19 mouse cellular contexts compared by ENCODE assay signal in genomic region chr19:20241266-20241665, GRCm38 (mm10).
"Had no signal": no experiment of that assay in that cellular context is flagged by ENCODE, and none has a peak within 500 bp of the region (broad histone marks: within the 10 kb centered on the region; RNA-seq: fewer than 3 reads in every experiment).

No protein-coding gene starts in this region.

- H3K4me3 ChIP-seq: kidney, embryonic 15.5 days; limb, embryonic 12.5 days; limb, embryonic 15.5 days; midbrain, embryonic 12.5 days; midbrain, embryonic 15.5 days; neural tube, embryonic 12.5 days; neural tube, embryonic 15.5 days had no signal

- H3K9ac ChIP-seq: kidney, embryonic 15.5 days; limb, embryonic 12.5 days; limb, embryonic 15.5 days; liver, embryonic 14.5 days; liver, postnatal 0 days; lung, embryonic 14.5 days; midbrain, embryonic 12.5 days; midbrain, embryonic 15.5 days; neural tube, embryonic 12.5 days; neural tube, embryonic 15.5 days had no signal

- H3K4me2 ChIP-seq: kidney, embryonic 15.5 days; limb, embryonic 12.5 days; limb, embryonic 15.5 days; liver, embryonic 11.5 days; lung, embryonic 14.5 days; midbrain, embryonic 12.5 days; midbrain, embryonic 15.5 days; neural tube, embryonic 12.5 days; neural tube, embryonic 15.5 days had no signal

- H3K27me3 ChIP-seq: kidney, embryonic 15.5 days; limb, embryonic 12.5 days; limb, embryonic 15.5 days; midbrain, embryonic 12.5 days; midbrain, embryonic 15.5 days; neural tube, embryonic 12.5 days; neural tube, embryonic 15.5 days had no signal

- ATAC-seq: liver, postnatal 0 days; lung, postnatal 0 days; midbrain, embryonic 15.5 days had no signal

- H3K9me3 ChIP-seq: kidney, embryonic 15.5 days; limb, embryonic 12.5 days; limb, embryonic 15.5 days; midbrain, embryonic 12.5 days; midbrain, embryonic 15.5 days; neural tube, embryonic 12.5 days; neural tube, embryonic 15.5 days had no signal

- DNase-seq: kidney, adult 8-10 months; kidney, postnatal 10 days; kidney, postnatal 36 days; left cerebral cortex, postnatal 4 days; liver, postnatal 0 days; lung, embryonic 14.5 days; thymus, adult 18-20 months; thymus, postnatal 36 days had no signal

- H3K27ac ChIP-seq: kidney, embryonic 15.5 days; limb, embryonic 12.5 days; limb, embryonic 15.5 days; liver, embryonic 14.5 days; macrophage; midbrain, embryonic 12.5 days; midbrain, embryonic 15.5 days; neural tube, embryonic 12.5 days; neural tube, embryonic 15.5 days had no signal

- H3K36me3 ChIP-seq: kidney, embryonic 15.5 days; limb, embryonic 12.5 days; limb, embryonic 15.5 days; midbrain, embryonic 12.5 days; midbrain, embryonic 15.5 days; neural tube, embryonic 12.5 days; neural tube, embryonic 15.5 days had no signal

- H3K4me1 ChIP-seq: kidney, embryonic 15.5 days; limb, embryonic 15.5 days; midbrain, embryonic 12.5 days; midbrain, embryonic 15.5 days; neural tube, embryonic 12.5 days; neural tube, embryonic 15.5 days had no signal
